Mouse (Mus musculus) lung, embryonic 14.5 days (tissue): ENCODE data around the gene Msh6. TPM values are rescaled to one million over a fixed set of nuclear protein-coding genes. Genes with fewer than 3 reads are reported as not detected.

Experiments
- ATAC-seq: fragments of 200-750 bp; cut with Nextera tagmentation; 2 replicates; pipeline ENCODE4 v1.8.0; 2017; ENCODE audit warnings: mild to moderate bottlenecking, moderate TSS enrichment, moderate library complexity; ENCODE audit not compliant: insufficient read depth
- DNase-seq: peaks from one replicate; pipeline ENCODE4 v3.0.0-alpha.2; 2015
- H3K27ac ChIP-seq: fragments of 300-500 bp; sonication (generic); 2 replicates; pipeline ENCODE4 v1.5.1; 2014; ENCODE audit warnings: low read depth, mild to moderate bottlenecking, moderate library complexity
- H3K27me3 ChIP-seq: fragments of 300-500 bp; sonication (generic); 2 replicates; pipeline ENCODE4 v1.6.1; 2014; ENCODE audit warnings: low read length, control low read depth; ENCODE audit not compliant: insufficient read depth
- H3K36me3 ChIP-seq: fragments of 300-500 bp; sonication (generic); 2 replicates; pipeline ENCODE4 v1.6.1; 2014; ENCODE audit warnings: control low read depth; ENCODE audit not compliant: insufficient read depth
- H3K4me1 ChIP-seq: fragments of 300-500 bp; sonication (generic); 2 replicates; pipeline ENCODE4 v1.6.1; 2014; ENCODE audit warnings: antibody characterized with exemption, control low read depth; ENCODE audit not compliant: insufficient read depth
- H3K4me2 ChIP-seq: fragments of 300-500 bp; sonication (generic); 2 replicates; pipeline ENCODE4 v1.6.1; 2014; ENCODE audit warnings: mild to moderate bottlenecking
- H3K4me3 ChIP-seq: fragments of 300-500 bp; sonication (generic); 2 replicates; pipeline ENCODE4 v1.5.1; 2014; ENCODE audit warnings: low read depth, low read length
- H3K9ac ChIP-seq: fragments of 300-500 bp; sonication (generic); 2 replicates; pipeline ENCODE4 v1.6.1; 2014
- H3K9me3 ChIP-seq: fragments of 300-500 bp; sonication (generic); 2 replicates; pipeline ENCODE4 v1.6.1; 2016; ENCODE audit warnings: low read depth, low read length, control low read depth
- CTCF ChIP-seq: IDR thresholded peaks from 2 replicates; pipeline ENCODE4 v1.5.1; 2016; ENCODE audit warnings: antibody characterized with exemption, low read depth
- WGBS: fragments of 180-500 bp; shearing (Covaris S2); extraction: QIAGEN DNeasy Blood & Tissue Kit; methylation state at CpG from one replicate; pipeline ENCODE4 v1.1.7; 2014; 5-methylcytosine and 5-hydroxymethylcytosine counted together
- polyA plus RNA-seq: library from polyadenylated mRNA; unstranded; fragments of >200 nt; fragmentation: Nextera tagmentation; extraction: Ambion mirVana; gene quantifications from 2 replicates; pipeline ENCODE4 v1.2.1, GENCODE M21; 2014

Gene Msh6
- polyA plus RNA-seq, 1 experiment from 2014 or later: 69.8 TPM

GRCm38 (mm10) chr17:88034418-88034817, 59.6 kb downstream of the Msh6 start:
- Histone ChIP-seq H3K4me2 (no peak overlapping the region), H3K4me1 (no peaks in the 10 kb centered on the region), H3K27ac (no peak overlapping the region), H3K9ac (no peak overlapping the region), H3K27me3 (no peaks in the 10 kb centered on the region), H3K9me3 (no peaks in the 10 kb centered on the region), H3K4me3 (no peak overlapping the region), H3K36me3 (no peaks in the 10 kb centered on the region)
- 80% methylated on average over 4 of the region's 4 CpGs for WGBS
- no peak for TF ChIP-seq CTCF
- ATAC-seq: no peak
- DNase-seq: no peak

Other genes starting within 250 kb of the Msh6 start
- gene Kcnk12, start 177.1 kb upstream of the Msh6 start, polyA plus RNA-seq: not detected in 2 replicates
- not detected in 2 replicates for gene Rpl36-ps4, start 54.1 kb upstream of the Msh6 start, polyA plus RNA-seq
- 25.9 and 27.1 TPM in 2 replicates for gene Fbxo11, start 90.2 kb downstream of the Msh6 start, polyA plus RNA-seq